Mouse (Mus musculus) 3134 (cell line): ENCODE data around the gene Ddx49.

Experiments
- DNase-seq: peaks from one replicate; pipeline ENCODE4 v3.0.0-alpha.2; 2011; ENCODE audit warnings: low spot score; ENCODE audit not compliant: insufficient read length; ENCODE audit errors: extremely low read depth

Gene Ddx49

GRCm38 (mm10) chr8:70302358-70302890, at the start of gene Ddx49, which contains the start of gene Cope:
Ddx49 (minus strand) TSS chr8:70302489.
Cope (plus strand) TSS chr8:70302518.
- DNase-seq, result peak; percentile 82

- no peak for DNase-seq
Measured at GRCm38 (mm10) chr8:70352000-70352384, 49.7 kb upstream of the Ddx49 start.

- peak; percentile 40 for DNase-seq
Measured at GRCm38 (mm10) chr8:70351035-70351999, 49.0 kb upstream of the Ddx49 start.

GRCm38 (mm10) chr8:70347860-70348420, 45.7 kb upstream of the Ddx49 start:
- no peak for DNase-seq

GRCm38 (mm10) chr8:70347443-70347842, 45.2 kb upstream of the Ddx49 start:
- DNase-seq, result no peak

- DNase-seq, result no peak
Measured at GRCm38 (mm10) chr8:70344279-70344678, 42.0 kb upstream of the Ddx49 start.

- DNase-seq, result no peak
Measured at GRCm38 (mm10) chr8:70343696-70344095, 41.4 kb upstream of the Ddx49 start.

GRCm38 (mm10) chr8:70343076-70343475, 40.8 kb upstream of the Ddx49 start:
- no peak for DNase-seq

- no peak for DNase-seq
Measured at GRCm38 (mm10) chr8:70342007-70342406, 39.7 kb upstream of the Ddx49 start.

- no peak for DNase-seq
Measured at GRCm38 (mm10) chr8:70340659-70341058, 38.4 kb upstream of the Ddx49 start.

GRCm38 (mm10) chr8:70338931-70339330, 36.6 kb upstream of the Ddx49 start:
- no peak for DNase-seq

- no peak for DNase-seq
Measured at GRCm38 (mm10) chr8:70332878-70333202, 30.6 kb upstream of the Ddx49 start.

GRCm38 (mm10) chr8:70332070-70332877, 30.0 kb upstream of the Ddx49 start:
- DNase-seq, result no peak

- DNase-seq, result no peak
Measured at GRCm38 (mm10) chr8:70331526-70331925, 29.2 kb upstream of the Ddx49 start.

GRCm38 (mm10) chr8:70330741-70331364, 28.6 kb upstream of the Ddx49 start:
- no peak for DNase-seq

- no peak for DNase-seq
Measured at GRCm38 (mm10) chr8:70329835-70330740, 27.8 kb upstream of the Ddx49 start.

- DNase-seq, result no peak
Measured at GRCm38 (mm10) chr8:70329124-70329834, 27.0 kb upstream of the Ddx49 start, which contains the start of gene Gdf1. Gdf1 (plus strand) TSS chr8:70329817.

GRCm38 (mm10) chr8:70327512-70327911, 25.2 kb upstream of the Ddx49 start:
- no peak for DNase-seq

- no peak for DNase-seq
Measured at GRCm38 (mm10) chr8:70323716-70324115, 21.4 kb upstream of the Ddx49 start.
